Mouse (Mus musculus) granulocyte monocyte progenitor cell, adult 5-6 weeks (primary cell): Measurements from ENCODE around the gene Hist2h3c2. TPM values are rescaled to one million over a fixed set of nuclear protein-coding genes. Genes with fewer than 3 reads are reported as not detected.
"Not testable (repeated sequence)": the region's sequence is repeated elsewhere in the genome, so short reads cannot be mapped to it uniquely, and the experiment has no call there.

ENCODE experiments used
- ATAC-seq: replicated peaks from 2 replicates; pipeline ENCODE4 v1.8.0; 2016; ENCODE audit warnings: mild to moderate bottlenecking, moderate TSS enrichment, inconsistent platforms; ENCODE audit not compliant: poor library complexity, severe bottlenecking
- total RNA-seq, 2 experiments: library from RNA; stranded (forward) in 1 of 2; stranded (reverse) in 1 of 2; fragments of 200-712, 200-1000 nt in 1 of 2; fragments of >200 nt in 1 of 2; fragmentation: Nextera tagmentation in 1 of 2; gene quantifications; 2 replicates each; pipeline ENCODE4 v1.2.3; 2014 to 2017

Gene Hist2h3c2
- total RNA-seq, 2 experiments from 2014 or later: 35.5 to 202 TPM

DNA sequence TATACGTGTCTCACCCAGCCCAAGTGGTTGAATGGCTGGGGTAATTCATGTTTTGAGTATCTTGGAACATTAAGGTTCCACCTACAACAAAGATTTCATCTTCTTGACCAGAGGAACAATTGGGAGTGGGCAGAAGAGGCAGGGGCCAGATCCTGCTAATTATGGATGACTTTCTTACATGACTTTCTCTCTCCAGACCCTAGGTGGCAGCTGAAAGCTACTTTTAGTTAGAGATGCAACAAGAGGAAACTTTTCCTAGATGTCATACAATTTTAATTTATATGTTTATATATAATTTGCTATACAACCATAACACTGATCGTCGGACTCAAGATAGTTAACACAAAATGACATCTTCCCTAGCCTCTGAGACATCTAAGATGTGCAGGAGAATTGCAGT, 31.1 kb downstream of the Hist2h3c2 start:
- no peak for ATAC-seq

DNA sequence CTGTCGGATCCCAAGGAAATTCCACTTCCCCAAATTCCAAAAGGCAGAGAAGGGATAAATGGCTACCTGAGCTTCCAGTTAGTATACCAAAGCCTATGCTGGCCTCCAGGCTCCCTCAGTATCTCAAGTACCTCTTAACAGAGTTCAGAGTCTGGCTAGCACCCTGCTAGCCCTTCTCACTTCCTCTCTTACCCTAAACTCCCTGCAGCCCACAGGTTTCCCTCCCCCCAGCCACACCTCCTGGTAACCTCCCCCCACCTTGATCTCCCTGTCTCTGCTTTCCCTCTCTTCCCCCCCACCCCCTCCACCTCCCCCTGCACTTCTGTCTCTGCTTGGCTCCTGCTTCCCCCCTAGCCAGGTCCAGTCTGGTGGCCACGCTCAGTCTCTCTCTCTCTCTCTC, 39.2 kb downstream of the Hist2h3c2 start:
- no peak for ATAC-seq

DNA sequence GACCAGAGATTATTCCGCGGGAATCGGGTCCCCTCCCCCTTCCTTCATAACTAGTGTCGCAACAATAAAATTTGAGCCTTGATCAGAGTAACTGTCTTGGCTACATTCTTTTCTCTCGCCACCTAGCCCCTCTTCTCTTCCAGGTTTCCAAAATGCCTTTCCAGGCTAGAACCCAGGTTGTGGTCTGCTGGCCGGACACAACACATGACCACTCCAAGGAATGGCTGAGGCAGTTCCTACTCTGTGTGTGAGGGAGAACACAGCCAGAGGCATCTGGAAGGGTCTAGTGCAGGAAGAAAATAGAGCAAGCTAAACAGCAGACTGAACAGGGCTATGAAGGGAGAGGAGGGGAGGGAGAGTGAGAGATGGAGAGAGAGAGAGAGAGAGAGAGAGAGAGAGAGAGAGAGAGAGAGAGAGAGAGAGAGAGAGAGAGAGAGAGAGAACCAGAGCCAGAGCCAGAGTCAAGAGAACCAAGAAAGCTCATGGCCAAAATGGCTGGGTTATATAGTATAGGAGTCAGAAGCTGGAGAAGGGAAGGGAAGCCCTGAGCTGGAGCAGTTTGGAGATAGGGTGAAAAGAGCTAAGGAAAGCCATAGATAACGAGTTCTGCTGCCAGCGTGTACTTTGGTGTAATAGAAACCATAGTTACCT, 40.2 kb downstream of the Hist2h3c2 start:
- not testable (repeated sequence) for ATAC-seq

DNA sequence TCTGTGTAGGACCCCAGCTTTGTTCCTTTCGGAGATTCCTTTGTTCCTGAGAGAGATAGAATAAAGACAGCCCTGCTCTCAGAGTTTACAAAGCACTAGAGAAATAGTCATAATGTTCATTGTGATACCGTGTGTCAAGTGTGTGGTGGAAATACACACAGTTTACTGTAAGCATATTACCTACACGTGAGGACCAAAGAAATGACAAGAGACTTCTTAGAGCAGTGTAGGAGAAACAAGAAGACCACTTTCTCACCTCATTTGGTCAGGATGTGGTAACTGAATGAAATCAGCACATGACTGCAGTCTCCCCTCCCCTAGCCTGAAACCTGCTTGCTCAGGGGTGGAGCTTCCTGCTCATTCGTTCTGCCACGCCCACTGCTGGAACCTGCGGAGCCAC, 40.7 kb downstream of the Hist2h3c2 start:
- ATAC-seq: peak; percentile 49

DNA sequence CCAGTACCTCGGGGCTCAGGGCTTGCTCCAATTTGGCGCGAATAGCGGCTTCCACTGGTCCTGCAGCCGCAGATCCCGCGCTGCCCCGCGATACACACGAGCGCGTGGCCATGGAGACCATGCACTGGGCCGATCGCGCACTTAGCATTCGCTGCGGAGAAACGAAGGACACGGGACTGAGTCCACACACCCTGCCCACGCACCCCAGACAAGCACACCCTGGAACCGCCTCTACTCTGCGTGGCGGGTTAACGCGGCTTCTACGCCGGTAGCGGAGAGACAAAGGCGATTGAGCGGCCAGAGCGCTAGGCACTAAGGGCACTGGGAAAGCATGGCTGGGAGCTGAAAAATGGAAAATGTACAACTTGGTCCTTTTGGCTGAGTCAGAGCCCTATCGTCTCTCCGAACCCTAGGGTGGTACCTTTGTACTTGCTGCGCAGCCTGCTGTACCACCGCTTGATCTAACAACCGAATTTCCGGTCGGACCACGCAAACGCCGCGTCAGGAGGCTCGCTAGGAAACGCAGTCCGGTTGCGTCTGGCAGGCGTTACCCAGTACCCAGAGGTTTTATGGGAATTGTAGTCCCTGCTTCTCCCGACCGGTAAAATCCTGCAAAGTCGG, 41.7 kb downstream of the Hist2h3c2 start:
- ATAC-seq: peak; percentile 68

DNA sequence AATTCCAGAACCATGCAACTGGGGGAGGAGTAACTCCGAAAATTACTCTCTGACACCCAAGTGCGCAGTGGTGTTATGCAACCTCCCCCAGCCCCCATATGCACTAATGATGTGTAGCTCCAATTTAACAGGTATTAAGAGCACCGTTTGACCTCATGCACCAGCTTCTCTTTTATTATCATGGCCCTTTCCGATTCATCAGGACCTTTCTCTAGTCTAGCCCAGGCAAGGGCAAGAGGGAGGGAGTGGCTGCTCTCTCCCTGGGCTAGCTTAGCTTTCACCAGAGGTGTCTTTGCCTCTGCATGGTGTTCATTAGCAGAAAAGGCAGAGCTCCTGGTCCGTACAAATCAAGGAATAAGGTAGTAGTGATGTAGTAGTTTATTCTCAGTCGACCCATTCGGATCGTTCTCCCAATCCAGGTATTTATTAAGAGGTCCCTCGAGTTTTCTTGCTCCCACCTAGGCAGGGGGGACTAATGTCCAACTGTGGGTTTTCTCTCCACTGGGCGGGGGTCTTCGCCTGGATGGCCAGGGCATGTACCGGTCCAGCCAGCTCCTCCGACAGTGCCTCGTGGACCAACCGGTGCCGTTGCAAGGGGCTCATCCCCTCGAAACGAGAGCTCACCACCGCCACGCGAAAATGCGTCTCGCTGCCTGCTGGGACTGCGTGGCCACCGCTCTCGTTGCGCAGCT, 42.3 kb downstream of the Hist2h3c2 start:
- ATAC-seq: no peak

DNA sequence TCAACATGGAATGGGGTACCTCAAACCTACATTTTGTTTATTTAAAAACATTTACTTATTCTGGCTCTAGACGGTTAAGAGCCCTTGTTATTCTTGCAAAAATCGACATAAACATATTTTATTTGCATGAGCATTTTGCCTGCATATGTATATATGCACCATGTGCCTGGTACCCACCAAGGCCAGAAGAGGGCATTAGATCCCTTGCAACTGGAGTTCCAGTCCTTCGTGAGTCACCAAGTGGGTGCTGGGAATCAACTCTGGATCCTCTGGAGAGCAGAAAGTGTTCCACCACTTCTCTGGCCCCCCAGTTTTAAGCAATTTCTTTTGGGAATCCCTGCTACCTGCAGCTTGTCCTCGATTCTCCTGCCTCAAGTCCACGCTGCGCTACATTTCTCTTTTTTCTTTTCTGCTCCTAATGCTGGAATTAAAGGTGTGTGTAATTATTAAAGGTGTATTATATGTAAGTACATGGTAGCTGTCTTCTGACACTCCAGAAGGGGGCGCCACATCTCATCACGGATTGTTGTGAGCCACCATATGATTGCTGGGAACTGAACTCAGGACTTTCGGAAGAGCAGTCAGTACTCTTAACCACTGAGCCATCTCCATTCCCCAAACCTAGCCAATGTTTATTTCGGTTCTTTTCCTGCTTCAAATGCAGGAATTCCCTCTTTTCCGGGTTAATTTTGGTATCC, 43.2 kb downstream of the Hist2h3c2 start:
- ATAC-seq: no peak

DNA sequence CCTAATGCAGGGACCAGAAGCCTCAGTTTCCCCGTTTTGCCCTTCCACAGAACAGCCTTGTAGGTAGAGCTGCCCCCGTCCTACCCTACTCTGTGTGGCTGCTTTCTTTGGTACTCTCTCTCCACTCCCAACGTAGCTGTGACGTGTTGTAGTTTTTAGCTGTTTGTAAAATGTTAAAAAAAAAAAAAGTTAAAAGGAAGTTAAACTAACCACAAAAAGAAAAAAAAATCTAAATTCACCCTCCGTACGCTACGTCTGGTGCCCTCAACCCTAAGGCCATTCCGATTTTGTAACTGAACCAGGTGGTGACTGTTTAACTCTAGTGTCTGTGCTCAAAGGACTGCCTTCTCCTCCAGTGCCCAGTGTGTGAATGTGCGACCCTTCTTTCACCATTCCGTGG, 44.0 kb downstream of the Hist2h3c2 start:
- peak; percentile 54 for ATAC-seq

DNA sequence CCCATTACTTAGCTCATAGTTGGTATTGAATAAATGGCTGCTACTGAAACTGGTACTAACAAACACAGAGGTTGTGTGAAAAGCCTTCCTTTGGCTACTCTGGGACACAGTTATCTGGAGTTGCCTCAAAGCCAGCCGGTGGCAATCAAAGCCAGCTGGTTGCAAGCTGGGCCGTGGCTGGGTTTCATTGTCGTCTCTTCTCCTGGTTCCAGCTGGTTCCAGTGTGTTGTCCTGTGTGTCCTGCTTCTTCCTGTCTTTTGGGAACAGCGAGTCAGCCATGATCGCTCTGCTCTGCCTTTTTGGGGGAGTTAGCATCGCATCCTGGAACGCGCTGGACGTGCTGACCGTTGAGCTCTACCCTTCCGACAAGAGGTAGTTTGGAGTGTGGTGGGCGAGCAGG, 46.0 kb downstream of the Hist2h3c2 start:
- no peak for ATAC-seq

Other genes with a start within 250 kb of the Hist2h3c2 start
- gene Plekho1, start 243.1 kb downstream of the Hist2h3c2 start, total RNA-seq (2014; fragmentation: Nextera tagmentation): 45.7 and 59.7 TPM in 2 replicates
- 30.2 and 31.3 TPM in 2 replicates for gene Plekho1, start 243.1 kb downstream of the Hist2h3c2 start, total RNA-seq (2017)
- gene Vps45, start 180.7 kb downstream of the Hist2h3c2 start, total RNA-seq (2014; fragmentation: Nextera tagmentation): 16.8 and 56.2 TPM in 2 replicates
- gene Vps45, start 180.7 kb downstream of the Hist2h3c2 start, total RNA-seq (2017): 13.1 and 13.6 TPM in 2 replicates
- 3.4 and 6.1 TPM in 2 replicates for gene Otud7b, start 134.6 kb downstream of the Hist2h3c2 start, total RNA-seq (2014; fragmentation: Nextera tagmentation)
- gene Otud7b, start 134.6 kb downstream of the Hist2h3c2 start, total RNA-seq (2017): 8.8 and 12.5 TPM in 2 replicates
- not detected in 2 replicates for gene Mtmr11, start 77.1 kb downstream of the Hist2h3c2 start, total RNA-seq (2014; fragmentation: Nextera tagmentation)
- 2.6 TPM in 1 of 2 replicates, not detected in the other for gene Mtmr11, start 77.1 kb downstream of the Hist2h3c2 start, total RNA-seq (2017)
- 94.6 and 123 TPM in 2 replicates for gene Sf3b4, start 66.8 kb downstream of the Hist2h3c2 start, total RNA-seq (2014; fragmentation: Nextera tagmentation)
- gene Sf3b4, start 66.8 kb downstream of the Hist2h3c2 start, total RNA-seq (2017): 18.4 and 22.7 TPM in 2 replicates
- 0.39 and 1.7 TPM in 2 replicates for gene Sv2a, start 58.0 kb downstream of the Hist2h3c2 start, total RNA-seq (2014; fragmentation: Nextera tagmentation)
- 0.21 and 1.7 TPM in 2 replicates for gene Sv2a, start 58.0 kb downstream of the Hist2h3c2 start, total RNA-seq (2017)
- gene Bola1, start 19.4 kb downstream of the Hist2h3c2 start, total RNA-seq (2014; fragmentation: Nextera tagmentation): 9.4 and 44.0 TPM in 2 replicates
- 45.3 and 56.0 TPM in 2 replicates for gene Bola1, start 19.4 kb downstream of the Hist2h3c2 start, total RNA-seq (2017)
- gene Hist2h2ab, start 19.3 kb downstream of the Hist2h3c2 start, total RNA-seq (2014; fragmentation: Nextera tagmentation): 2.9 and 4.4 TPM in 2 replicates
- 239 TPM in 2 replicates for gene Hist2h2ab, start 19.3 kb downstream of the Hist2h3c2 start, total RNA-seq (2017)
- gene Hist2h2ac, start 18.2 kb downstream of the Hist2h3c2 start, total RNA-seq (2014; fragmentation: Nextera tagmentation): 11.4 and 41.6 TPM in 2 replicates
- 2,701 and 3,178 TPM in 2 replicates for gene Hist2h2ac, start 18.2 kb downstream of the Hist2h3c2 start, total RNA-seq (2017)
- gene Hist2h2be, start 18.0 kb downstream of the Hist2h3c2 start, total RNA-seq (2014; fragmentation: Nextera tagmentation): 5.1 and 11.2 TPM in 2 replicates
- 3.3 and 4.4 TPM in 2 replicates for gene Hist2h2be, start 18.0 kb downstream of the Hist2h3c2 start, total RNA-seq (2017)
- 22.0 TPM in 1 of 2 replicates, not detected in the other for gene Hist2h2aa2, start 1.1 kb upstream of the Hist2h3c2 start, total RNA-seq (2014; fragmentation: Nextera tagmentation)
- gene Hist2h2aa2, start 1.1 kb upstream of the Hist2h3c2 start, total RNA-seq (2017): 5,007 TPM in 1 of 2 replicates, not detected in the other
- 15.5 and 20.3 TPM in 2 replicates for gene Hist2h2aa1, start 6.4 kb upstream of the Hist2h3c2 start, total RNA-seq (2014; fragmentation: Nextera tagmentation)
- gene Hist2h2aa1, start 6.4 kb upstream of the Hist2h3c2 start, total RNA-seq (2017): 5,091 and 8,727 TPM in 2 replicates
- gene Hist2h3c1, start 7.6 kb upstream of the Hist2h3c2 start, total RNA-seq (2014; fragmentation: Nextera tagmentation): 2.6 TPM in 1 of 2 replicates, not detected in the other
- 3.9 TPM in 1 of 2 replicates, not detected in the other for gene Hist2h3c1, start 7.6 kb upstream of the Hist2h3c2 start, total RNA-seq (2017)
- 26.9 and 57.4 TPM in 2 replicates for gene Hist2h4, start 24.2 kb upstream of the Hist2h3c2 start, total RNA-seq (2014; fragmentation: Nextera tagmentation)
- 89.6 and 103 TPM in 2 replicates for gene Hist2h4, start 24.2 kb upstream of the Hist2h3c2 start, total RNA-seq (2017)
- gene Hist2h3b, start 29.5 kb upstream of the Hist2h3c2 start, total RNA-seq (2014; fragmentation: Nextera tagmentation): 61.4 and 193 TPM in 2 replicates
- 408 and 566 TPM in 2 replicates for gene Hist2h3b, start 29.5 kb upstream of the Hist2h3c2 start, total RNA-seq (2017)
- 530 and 902 TPM in 2 replicates for gene Hist2h2bb, start 30.6 kb upstream of the Hist2h3c2 start, total RNA-seq (2014; fragmentation: Nextera tagmentation)
- gene Hist2h2bb, start 30.6 kb upstream of the Hist2h3c2 start, total RNA-seq (2017): 6,305 and 6,740 TPM in 2 replicates
- not detected in 2 replicates for gene Fcgr1, start 54.8 kb upstream of the Hist2h3c2 start, total RNA-seq (2014; fragmentation: Nextera tagmentation)
- gene Fcgr1, start 54.8 kb upstream of the Hist2h3c2 start, total RNA-seq (2017): 0.04 and 4.6 TPM in 2 replicates
- not detected in 2 replicates for gene BC107364, start 213.2 kb upstream of the Hist2h3c2 start, total RNA-seq (2014; fragmentation: Nextera tagmentation)
- not detected in 2 replicates for gene BC107364, start 213.2 kb upstream of the Hist2h3c2 start, total RNA-seq (2017)